Mouse (Mus musculus) ZHBTc4 (cell line): Measurements from ENCODE around the gene Prkcz.

ENCODE experiments used
- DNase-seq: peaks from one replicate; pipeline ENCODE4 v3.0.0-alpha.2; 2011; ENCODE audit warnings: low read depth, low spot score

Gene Prkcz

DNA sequence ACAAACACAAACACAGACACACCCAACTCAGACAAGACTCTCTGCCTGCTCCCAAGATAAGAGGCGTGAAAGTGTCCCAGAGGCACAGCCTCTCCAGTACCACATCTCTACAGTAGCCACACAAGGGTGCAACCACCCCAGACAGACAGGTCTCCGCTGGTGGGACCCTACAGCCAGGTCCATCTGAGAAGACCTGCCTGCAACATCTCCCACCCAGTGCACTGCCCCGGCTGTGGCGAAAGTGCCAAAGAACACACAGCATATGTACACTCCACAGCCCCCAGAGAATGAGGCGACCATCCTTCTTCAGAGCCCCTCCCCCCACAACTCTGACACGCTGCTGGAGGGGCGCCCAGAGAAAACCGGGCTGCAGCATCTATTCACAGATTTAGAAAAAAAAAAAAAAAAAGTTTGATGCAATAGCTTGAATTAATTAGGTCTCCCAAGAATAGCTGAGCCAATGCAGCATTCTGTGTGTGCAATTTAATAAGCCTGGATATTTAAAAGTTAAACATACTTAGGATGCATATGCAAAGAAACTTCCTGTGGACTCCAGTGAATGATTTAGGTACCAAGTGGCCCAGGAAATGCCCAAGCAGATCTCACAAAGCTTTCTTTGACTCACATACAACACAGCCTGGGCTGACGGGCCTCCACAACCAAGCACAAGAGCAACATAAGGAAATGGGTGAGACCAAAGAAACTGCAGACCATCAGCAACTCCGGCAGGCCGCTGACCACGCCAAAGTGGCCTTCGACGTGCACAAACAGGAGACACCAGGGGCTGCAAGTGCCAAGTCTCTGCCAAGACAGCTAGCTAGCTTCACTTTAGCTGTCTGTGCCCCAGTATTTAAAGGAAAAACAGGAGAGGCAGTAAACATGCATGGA, 140.7 kb downstream of the Prkcz start:
- no peak for DNase-seq

DNA sequence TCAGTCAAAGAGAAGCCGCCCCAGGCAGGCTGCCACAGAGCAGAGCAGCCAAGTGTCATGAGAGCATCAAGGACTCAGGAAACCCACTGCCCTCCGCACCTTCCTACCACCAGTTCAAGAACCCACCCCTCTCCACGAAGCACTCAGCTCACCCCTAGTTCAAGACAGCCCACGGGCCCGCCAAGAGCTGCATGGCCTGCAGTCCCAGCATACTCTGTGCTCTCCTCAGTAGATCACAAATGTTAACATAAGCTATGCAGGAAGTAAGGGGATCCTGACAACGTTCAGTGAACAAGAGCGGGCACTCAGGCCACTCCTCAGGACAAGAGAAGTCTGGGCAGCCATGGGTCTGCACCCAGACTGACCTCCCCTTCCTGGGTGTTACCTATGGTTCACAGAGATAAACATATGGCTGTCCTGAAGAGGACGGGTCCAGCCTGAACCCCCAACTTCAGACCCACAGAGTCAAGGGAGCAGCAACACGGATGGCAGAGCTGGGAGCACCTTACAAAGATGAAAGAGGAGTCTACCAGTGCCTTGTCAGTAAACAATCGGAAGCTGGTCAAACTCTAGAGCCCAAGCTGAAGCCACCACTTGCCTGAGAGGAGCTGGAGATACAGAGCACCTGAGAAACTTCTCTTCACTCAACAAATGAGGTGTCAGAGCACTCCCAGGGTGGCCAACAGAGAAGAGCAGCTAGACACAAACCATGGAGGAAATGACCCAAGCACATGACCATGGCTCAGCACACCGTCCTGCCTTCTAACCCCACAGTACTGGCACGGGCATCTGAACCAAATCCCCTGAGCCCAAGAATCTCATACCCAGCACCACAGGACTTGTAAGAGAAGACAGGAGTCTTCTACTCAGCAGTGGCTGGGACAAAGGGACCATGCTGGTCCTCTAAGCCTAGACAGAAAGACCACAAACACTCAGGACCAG, 141.6 kb downstream of the Prkcz start:
- no peak for DNase-seq

DNA sequence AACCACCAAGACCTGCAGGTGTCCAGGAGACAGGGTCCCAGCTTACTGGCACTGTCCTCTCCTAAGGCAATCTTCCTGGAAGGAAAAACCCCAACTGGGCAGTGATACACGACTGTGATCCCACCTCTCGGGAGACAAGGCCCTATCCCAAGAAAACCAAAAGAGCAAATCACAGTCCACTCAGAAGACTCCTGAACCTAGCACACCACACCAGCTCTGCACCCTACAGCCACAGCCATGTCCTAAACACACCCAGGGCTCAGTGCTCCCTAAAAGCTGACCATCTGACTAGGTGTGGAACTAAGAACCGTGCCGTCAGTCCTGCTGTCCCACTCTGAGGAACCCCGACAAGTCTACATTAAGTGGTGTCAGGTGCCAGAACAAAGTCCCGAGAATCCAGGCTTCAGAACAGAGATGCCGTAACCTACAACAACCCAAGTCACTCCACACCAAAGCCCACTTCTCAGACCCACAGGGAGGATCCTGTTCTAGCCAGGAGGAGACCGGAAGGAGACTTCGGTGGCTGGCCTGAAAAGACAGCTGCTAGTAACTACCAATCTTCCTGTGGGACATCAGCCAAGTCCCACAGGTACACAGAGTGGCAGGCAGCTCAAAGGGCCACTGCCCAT, 142.9 kb downstream of the Prkcz start:
- peak; percentile 35 for DNase-seq

DNA sequence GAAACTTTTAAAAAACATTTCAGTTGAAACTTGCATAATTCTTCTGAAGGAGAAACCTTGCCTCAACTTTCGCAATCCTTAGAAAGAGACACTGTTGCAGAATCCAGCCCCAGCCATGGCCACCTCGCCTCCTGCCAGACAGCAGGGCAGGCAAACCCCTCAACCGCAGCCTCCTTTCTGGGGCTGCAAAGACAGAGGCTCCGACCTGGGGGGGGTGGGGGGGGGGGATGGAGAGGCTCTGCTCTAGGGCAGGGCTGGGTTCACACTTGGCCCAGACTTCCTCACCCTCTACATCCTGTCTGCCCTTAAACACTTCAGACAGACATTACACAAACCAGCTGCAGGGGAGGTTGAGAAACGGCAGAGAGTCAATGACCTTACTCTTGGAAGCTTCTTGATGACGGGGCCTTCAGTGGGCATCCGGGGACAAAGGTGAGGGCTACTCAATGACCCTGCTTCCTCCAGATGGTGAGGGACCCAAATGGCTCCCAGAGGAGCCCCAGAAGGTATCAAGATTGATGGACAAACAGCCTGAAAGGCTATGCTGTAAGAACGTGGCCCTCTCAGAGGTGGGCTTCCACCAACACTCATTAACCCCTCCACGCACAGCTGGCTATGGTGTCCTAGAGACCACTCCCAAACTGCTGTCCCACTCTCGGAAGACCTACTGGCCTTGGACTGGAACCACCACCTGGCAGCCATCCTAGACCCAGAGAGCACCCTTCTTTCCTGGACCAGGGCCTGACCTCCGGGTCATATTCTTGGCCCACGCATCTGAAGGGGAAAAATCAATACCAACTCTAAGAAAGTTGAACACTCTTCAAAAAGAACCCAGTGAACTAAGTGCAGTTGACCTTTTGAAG, 143.7 kb downstream of the Prkcz start:
- DNase-seq: no peak

- DNase-seq: no peak
These were observed 145.2 kb downstream of the Prkcz start for GRCm38 (mm10) chr4:155215773-155216630.

GRCm38 (mm10) chr4:155215203-155215602, 146.0 kb downstream of the Prkcz start:
- DNase-seq: no peak

DNA sequence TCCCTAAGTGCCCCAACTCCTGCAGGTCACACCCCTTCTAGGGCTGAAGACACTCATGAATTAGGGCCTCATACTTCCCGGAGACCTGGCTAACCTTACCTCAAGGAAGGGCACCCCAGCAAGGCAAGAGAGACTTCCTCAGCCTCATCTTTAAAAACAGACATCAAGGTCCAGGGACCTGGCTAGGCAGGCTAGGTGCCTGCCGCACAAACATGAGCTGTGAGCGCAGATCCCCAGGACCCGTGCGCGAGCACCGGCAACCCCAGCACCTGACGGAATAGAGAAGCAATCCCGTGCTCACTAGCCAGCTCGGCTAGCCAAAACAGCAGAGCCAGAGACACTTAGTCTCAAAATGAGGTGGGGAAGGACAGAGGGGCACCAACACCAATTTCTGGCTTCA, 146.4 kb downstream of the Prkcz start:
- DNase-seq: no peak

- DNase-seq: no peak
These were observed 147.0 kb downstream of the Prkcz start for GRCm38 (mm10) chr4:155214188-155214587.

DNA sequence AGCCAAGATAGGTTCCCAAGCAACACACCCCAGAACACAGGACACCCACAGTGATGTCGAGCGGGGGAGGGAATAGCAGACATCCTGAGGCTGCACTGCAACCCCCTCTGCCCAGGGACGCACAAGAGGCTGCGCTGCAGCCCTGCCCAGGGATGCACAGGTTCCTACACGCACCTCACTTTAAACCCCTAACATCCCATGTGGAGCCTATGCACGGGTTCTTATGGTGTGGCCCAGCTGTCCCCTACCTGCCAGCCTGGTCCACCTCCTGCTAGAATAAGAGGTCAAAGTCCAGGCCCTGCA, 147.5 kb downstream of the Prkcz start:
- DNase-seq: no peak

DNA sequence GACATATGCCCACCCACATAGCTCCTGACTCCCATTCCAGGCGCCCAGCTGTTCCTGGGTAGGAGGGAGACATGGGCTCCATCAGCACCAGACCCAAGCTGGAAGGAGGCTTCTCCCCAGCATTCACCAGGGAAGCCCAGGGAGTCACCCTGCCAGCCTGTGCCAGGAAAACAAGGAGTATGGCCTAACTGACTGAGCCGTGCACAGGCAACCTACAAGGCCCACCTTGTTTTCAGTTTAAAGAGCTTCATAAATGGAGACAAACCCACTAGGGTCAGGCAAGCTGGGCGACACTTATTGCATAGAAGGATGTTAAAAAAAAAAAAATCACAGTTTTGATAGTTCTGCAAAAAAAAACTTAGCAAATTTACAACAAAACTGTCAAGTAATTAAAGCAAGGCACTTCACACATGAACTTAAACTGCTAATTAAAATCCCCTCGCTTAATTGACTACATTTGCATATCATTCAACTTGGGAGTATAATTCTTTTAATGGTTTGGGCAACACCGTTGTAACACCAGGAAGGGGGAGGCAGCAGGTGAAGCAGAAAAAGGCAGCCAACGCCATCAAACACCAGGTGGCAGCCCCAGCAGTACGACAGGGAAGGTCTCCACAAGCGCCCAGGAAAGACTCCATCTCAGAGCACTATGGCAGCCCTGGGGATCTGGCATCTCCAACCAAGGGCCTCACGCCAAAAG, 148.0 kb downstream of the Prkcz start:
- DNase-seq: no peak
